Mouse (Mus musculus) megakaryocyte, embryonic 14.5 days (primary cell): ENCODE measurements around the gene Tnpo1.

Experiments
- FLI1 ChIP-seq: IDR thresholded peaks from 2 replicates; pipeline ENCODE4 v1.6.1; 2012; ENCODE audit warnings: low read length, inconsistent platforms, mixed read lengths
- GATA1 ChIP-seq: IDR thresholded peaks from 3 replicates; pipeline ENCODE4 v1.6.1; 2012; ENCODE audit warnings: mixed read lengths, low read length, inconsistent platforms, borderline replicate concordance

GRCm38 (mm10) chr13:98917851-98918250, 8.3 kb downstream of the Tnpo1 start:
- no peak for TF ChIP-seq GATA1
- TF ChIP-seq FLI1: no peak
